10 mouse cellular contexts compared by ENCODE assay signal in the genomic region with DNA sequence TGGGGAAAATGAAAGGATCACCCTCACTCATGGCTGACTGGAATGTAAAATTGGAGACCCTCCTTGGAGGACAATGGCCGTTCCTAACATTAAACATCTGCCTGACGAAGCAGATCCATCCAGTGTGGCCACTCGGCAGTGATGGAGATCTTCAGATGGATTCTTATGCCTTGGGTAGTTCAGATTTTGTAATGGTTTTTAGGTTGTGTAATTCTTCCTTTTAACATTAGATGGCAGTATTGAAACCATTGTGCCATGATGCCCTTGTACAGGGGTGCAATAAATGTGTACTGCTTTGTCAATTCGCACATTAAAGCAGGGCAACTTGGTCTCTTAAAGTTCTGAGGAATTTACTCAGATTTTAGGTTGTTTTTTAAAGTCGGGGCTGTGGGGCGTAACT. TPM values are rescaled to one million over a fixed set of nuclear protein-coding genes. Genes with fewer than 3 reads are reported as not detected.
DNase-seq lines count a peak whose midpoint lies in the region; ATAC-seq and TF ChIP-seq lines count a peak whose summit lies in the region.
"Had no signal": no experiment of that assay in that cellular context is flagged by ENCODE, and none has a peak within 500 bp of the region (broad histone marks: within the 10 kb centered on the region; RNA-seq: fewer than 3 reads in every experiment).

No protein-coding gene starts in this region.

- H3K9ac ChIP-seq in lung, embryonic 14.5 days, result no peak overlapping the region
- H3K9ac ChIP-seq: heart, embryonic 15.5 days; limb, embryonic 12.5 days had no signal

- H3K9me3 ChIP-seq in lung, embryonic 14.5 days (ENCODE audit: low read depth, low read length), result no peaks in the 10 kb centered on the region
- H3K9me3 ChIP-seq: heart, embryonic 15.5 days; limb, embryonic 12.5 days had no signal

- no peaks in the 10 kb centered on the region for H3K27me3 ChIP-seq in lung, embryonic 14.5 days (ENCODE audit: insufficient read depth, low read length)
- H3K27me3 ChIP-seq: heart, embryonic 15.5 days; limb, embryonic 12.5 days had no signal

- peak; percentile 63 for TF ChIP-seq CTCF in lung, embryonic 14.5 days (IDR thresholded peaks at IDR 0.05; ENCODE audit: low read depth)

- no peak overlapping the region for H3K27ac ChIP-seq in lung, embryonic 14.5 days (ENCODE audit: low read depth)
- H3K27ac ChIP-seq: heart, embryonic 15.5 days; limb, embryonic 12.5 days had no signal

- no peak overlapping the region for H3K4me3 ChIP-seq in lung, embryonic 14.5 days (ENCODE audit: low read depth, low read length)
- H3K4me3 ChIP-seq: heart, embryonic 15.5 days; limb, embryonic 12.5 days had no signal

- 74% methylated on average over 6 of the region's 6 CpGs for WGBS in lung, embryonic 14.5 days

- ATAC-seq in lung, embryonic 14.5 days (ENCODE audit: insufficient read depth), result no peak

- no peak overlapping the region for H3K4me2 ChIP-seq in lung, embryonic 14.5 days
- H3K4me2 ChIP-seq: heart, embryonic 15.5 days; limb, embryonic 12.5 days had no signal

- H3K36me3 ChIP-seq in lung, embryonic 14.5 days (ENCODE audit: insufficient read depth), result peaks cover 32% of the 10 kb centered on the region

- no peaks in the 10 kb centered on the region for H3K4me1 ChIP-seq in lung, embryonic 14.5 days (ENCODE audit: insufficient read depth)
- H3K4me1 ChIP-seq: heart, embryonic 15.5 days; limb, embryonic 12.5 days had no signal

- peak; percentile 36 for DNase-seq in cerebellum, adult 9-10 months
- DNase-seq in cerebellum, adult 11 months, result no peak
- peak; percentile 63 for DNase-seq in lung, embryonic 14.5 days
- DNase-seq in lung, postnatal 4 days, result no peak
- peak; percentile 31 for DNase-seq in forelimb bud, embryonic 11.5 days (ENCODE audit: low read depth, low spot score)
- DNase-seq in skeletal muscle tissue, adult 2 months (ENCODE audit: low read depth, low spot score), result peak; percentile 2
- no peak for DNase-seq in gastrocnemius, adult 18-20 months (ENCODE audit: low spot score)
- no peak for DNase-seq in ovary, adult 18-20 months (ENCODE audit: low spot score)

RNA-seq across cellular contexts. Expression of a gene that starts 15.8 kb away (rescaled TPM):
- 67.6 and 68.6 TPM in 2 replicates for polyA plus RNA-seq in lung, embryonic 14.5 days (2014; fragmentation: Nextera tagmentation; extraction: Ambion mirVana)
- total RNA-seq in gastrocnemius, adult 18-20 months (2021), result 10 to 100 TPM; 13.9 to 14.0 TPM

RNA-seq across cellular contexts. Expression of a gene that starts 35.0 kb away (rescaled TPM):
- polyA plus RNA-seq in lung, embryonic 14.5 days (2014; fragmentation: Nextera tagmentation; extraction: Ambion mirVana), result 133 and 163 TPM in 2 replicates
- total RNA-seq in gastrocnemius, adult 18-20 months (2021), result 10 to 100 TPM; 22.7 to 52.1 TPM

Comparison
In these comparisons a context has a peak if more than half of its experiments do, and no peak if none do; other contexts are left out.
1. DNase-seq: peak in cerebellum, adult 9-10 months (single experiment), lung, embryonic 14.5 days (single experiment), forelimb bud, embryonic 11.5 days (single experiment) and skeletal muscle tissue, adult 2 months (single experiment); none in cerebellum, adult 11 months (single experiment), lung, postnatal 4 days (0 of 2), gastrocnemius, adult 18-20 months (single experiment) and ovary, adult 18-20 months (single experiment).